Mouse (Mus musculus): ENCODE data around the gene Sohlh2.
A peak's percentile ranks its signal among the peaks of the same experiment; 100 is the strongest.
"Not testable (repeated sequence)": the region's sequence is repeated elsewhere in the genome, so short reads cannot be mapped to it uniquely, and the experiment has no call there.

Sohlh2 gene

DNA sequence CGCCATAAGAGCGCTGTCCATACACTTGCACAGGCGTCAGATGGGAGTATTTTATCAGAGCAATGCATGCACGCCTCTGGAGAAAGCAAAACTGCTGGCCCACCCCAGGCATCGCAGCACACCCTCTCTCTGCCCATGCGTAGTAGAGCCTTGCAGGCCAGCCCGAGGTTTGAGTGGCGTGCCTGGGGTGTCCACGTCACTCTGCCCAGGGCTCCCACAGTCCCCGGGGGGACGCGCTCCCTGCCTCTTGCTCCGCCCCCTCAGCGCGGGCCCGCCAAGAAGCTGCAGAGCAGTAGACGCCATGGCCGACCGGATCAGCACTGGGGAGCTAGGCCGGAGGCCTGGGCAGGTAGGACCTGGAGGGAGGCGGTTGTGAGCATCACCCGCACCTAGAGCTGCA, at the start of gene Sohlh2:
Gene Sohlh2, plus strand, starts transcription at position 263 of the 400 bp plus-strand sequence.
- no peak for DNase-seq

DNA sequence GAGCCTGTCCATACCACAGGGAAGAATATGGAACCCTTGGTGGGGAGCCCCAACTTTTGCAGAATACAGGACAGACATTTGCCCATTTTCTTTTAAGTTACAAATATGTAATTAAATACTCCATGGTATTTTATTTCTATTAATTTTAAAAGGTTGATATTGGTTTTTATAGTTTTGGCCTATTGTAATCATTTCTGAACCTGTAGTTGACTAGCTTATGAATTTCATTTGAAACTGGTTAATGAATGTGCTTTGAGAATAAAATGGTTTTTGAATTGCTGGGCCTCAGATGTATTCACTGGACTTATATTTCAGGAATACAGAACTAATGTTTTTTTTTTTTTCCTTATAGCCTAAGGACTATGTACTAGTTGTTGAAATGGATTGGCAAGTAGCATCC, 44.8 kb upstream of the Sohlh2 start, which contains the start of gene Ccdc169:
Gene Ccdc169, plus strand, starts transcription at position 301 of the 400 bp plus-strand sequence.
- no peak for DNase-seq

DNA sequence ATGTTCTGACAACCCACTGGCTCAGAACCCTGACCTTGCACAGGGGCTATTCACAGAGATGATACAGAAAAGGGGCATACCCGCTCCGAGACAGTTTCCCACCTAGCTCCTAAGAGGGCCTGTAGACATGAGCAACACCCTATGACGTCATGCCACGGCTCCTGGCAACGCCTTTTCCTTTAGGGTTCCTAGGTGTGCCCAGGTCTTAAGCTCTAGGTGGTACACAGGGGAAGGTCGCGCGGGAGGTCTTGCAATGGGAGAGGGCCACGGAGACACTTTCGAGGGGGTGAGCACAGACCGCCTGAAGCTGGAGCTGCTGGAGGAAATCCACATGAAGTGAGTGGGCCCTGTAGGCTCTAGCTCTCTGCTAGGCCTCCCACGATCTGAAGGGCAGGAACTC, 42.0 kb upstream of the Sohlh2 start:
- DNase-seq: no peak

DNA sequence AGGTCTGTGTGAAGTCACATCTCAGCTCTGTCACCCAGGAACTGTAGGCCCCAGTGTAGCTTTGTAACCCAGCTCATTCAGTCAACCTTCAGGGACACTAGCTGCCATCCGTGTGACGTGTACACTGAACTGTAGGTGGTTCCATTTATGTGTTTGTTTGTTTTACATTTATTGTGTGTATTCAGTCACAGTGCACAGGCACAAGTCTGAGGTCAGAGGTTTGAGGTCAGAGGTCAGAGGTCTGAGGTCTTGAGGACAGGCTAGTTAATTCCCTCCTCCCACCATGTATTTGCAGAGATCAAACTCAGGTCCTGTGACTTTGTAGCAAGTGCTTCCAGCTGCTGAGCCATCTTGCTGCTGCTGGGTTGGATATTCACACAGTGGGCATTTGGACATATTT, 40.4 kb upstream of the Sohlh2 start:
- DNase-seq: no peak

DNA sequence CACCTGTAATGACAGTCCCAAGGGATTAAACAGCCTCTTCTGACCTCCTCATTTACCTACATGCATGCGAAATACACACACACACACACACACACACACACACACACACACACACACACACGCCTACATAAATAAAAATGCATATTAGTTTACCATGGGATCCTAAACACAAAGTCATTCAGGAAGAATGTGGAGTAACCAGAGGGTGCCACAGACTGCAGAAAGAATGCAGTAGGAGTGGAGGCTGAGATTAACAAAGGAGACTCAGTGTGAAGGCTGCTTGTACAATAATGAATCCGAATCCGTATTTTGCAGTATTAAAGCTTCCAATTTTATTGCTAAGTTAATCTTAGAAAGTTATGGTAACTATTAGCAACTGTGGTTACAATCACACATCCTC, 36.9 kb upstream of the Sohlh2 start:
- DNase-seq: no peak

DNA sequence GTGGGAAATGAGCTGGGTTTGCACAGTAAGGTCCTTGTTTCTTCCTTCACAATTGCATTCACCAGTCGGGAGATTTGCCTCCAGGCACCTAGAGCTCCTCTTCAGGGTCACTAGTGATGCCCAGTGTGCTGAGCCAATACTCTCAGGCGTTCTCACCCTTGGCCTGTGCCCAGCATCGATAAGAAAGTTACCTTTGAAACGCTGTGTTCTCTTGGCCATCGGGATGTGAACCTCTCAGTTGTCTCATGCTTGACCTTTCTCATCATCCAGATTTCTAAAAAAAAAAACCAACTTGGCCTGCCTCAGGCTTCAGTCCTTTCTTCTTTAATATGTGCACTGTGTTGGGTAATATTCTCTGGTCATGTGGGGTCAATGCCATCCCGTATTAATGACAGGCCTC, 35.4 kb upstream of the Sohlh2 start:
- DNase-seq: no peak

DNA sequence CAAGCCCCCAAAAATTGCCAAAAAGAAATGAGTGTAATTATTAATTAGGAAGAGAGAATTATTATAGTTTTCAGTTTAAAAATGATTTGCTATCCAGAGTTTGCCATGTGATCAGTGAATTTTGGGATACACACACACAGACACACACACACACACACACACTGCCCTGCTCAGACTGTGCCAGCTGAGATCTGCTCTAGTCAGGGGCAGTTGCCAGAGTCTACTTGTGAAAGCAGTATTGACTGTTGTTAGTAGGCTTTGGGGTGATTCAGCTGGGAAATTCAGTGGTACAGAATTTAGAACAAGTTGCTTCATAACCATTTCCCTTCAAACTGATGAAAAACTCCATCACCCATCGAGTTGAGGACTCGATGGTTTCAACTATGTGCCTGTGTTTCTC, 34.7 kb upstream of the Sohlh2 start:
- DNase-seq: no peak

DNA sequence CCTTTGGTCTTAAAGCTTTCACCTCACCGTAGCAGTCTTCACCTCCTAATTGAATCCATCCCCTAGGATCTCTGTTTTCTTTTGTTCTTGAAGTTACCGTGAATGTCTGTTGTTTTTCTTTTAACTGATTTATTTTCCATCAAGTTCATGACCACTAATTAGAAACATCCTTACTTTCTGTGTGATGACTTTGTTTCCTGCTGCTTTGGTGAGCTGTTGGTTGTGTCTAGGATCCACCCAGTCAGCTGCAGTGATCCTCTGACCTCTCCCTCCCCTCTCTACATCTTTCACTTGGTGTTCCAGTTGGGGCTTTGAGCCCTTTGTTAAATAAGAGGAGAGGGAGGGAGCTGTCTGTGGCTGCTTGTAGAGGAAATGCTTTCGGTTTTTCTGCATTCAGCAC, 33.7 kb upstream of the Sohlh2 start:
- DNase-seq: no peak

DNA sequence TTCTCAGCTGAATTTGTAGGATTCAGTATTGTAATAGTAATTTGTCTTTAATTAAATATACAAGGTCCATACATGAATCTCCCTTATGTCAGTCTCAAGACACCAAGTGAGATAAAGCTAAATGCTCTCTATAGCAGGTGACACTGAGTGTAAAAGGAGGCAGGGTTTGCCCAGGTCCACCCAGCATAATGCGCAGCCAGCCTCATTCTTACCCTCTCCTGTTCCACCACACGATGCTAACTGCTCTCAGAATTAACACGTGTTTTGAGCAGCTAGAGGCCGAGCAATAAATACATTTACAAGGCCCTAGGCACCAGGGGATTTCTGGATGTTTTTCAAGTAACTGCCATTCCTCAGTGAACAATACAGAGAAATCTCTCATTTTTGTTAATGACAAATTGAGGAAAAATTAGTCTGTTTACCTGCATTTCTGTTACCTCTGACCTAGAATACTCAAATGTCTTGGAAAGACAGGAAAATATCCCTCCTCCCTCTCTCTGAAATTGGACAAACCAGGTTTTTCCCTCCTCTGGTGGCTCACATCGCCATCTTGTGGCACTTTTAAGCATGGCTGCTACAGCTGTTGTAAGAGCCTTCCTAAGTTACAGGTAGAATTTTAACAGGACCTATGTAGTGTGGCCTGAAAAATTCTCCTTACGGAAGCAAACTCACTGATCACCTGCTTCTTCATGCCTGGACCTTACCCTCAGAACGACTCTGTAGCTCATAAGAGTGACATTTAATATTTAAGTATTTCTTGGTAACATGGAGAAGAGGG, 30.0 kb upstream of the Sohlh2 start:
- peak; percentile 62 to 80 for DNase-seq

DNA sequence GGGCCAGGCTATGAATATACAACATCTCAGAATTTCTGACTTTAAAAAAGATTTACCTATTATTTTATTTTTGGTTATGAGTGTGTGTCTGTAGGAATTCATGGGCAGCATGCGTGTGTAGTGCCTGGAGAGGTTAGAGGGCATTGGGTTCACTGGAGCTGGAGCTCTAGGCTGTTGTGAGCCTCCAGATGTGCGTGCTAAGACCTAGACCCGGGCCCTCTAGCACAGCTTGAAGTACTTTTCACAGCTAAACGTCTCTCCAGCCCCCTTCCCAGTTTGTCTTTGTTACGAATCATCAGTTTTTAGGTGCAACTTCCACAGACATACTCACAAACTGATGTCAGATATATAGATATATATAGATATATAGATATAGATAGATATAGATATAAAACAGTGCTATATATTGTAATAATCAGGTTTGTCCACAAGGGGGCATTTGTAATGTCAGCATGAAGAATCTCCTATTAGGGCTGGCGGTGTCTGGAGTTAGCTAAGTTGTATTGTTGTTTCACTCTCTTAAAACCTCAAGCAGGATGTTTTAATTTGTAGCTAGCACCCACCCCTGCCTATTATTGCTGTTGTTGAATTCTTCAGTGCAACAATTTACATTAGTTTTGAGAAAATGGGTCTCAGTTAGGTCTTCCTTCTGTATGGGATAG, 29.0 kb upstream of the Sohlh2 start:
- no peak for DNase-seq

DNA sequence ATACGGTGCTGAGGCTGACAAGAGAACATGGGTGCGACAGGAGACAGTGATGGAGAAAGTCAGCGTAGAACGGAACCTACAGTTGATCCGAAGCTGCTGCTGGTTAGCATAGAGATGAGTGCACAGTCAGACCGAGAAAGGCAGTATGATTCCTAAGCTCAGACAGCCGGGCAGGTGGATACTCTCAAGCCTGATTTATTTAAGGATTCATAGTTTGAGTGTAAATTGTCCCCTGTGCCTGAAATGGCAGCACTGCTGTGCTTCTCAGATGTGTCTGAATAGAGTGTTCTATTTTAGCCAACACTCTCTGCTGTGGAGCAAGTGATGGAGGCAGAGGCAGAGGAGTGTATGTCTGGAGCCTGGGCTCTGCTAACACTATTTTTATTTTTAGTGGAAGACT, 27.7 kb upstream of the Sohlh2 start:
- no peak for DNase-seq

DNA sequence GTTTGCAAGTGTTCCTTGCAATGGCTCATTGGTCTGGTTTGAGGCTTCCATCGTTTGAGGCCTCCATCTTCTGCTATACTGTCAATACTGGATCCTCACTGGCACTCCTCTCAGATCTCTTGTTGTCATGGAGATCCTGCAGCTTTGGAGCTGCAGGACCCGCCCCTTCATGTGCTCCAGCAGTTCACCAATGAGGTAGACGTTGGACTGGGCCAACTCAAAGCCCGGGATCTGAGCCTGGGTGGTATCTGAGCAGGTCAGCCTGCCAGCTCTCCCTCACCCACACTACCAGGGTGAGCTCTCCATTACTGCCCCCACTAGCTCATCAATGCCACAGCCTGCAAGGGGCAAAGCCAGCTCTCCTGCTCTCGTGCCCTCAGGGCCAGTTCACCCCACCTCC, 24.4 kb upstream of the Sohlh2 start:
- no peak for DNase-seq

DNA sequence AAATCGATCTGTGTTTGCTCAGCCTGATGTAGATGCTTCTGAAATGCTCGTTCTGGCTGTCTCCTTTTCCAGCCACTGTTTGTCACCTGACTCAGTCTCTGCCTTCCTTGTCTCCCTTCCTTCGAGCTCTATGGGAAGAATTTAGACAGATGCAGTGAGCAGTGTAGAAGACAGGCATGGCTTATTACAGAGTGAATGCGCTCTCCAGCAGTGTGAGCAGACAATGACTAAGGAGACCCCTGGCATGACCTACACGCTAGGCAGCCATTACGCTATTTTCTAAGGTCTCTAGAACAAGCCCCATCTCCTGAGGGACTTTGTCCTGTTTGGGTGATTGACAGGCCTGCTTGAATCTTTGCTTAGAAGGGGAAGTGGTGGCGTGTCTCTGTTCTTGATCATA, 20.7 kb upstream of the Sohlh2 start:
- DNase-seq: no peak

DNA sequence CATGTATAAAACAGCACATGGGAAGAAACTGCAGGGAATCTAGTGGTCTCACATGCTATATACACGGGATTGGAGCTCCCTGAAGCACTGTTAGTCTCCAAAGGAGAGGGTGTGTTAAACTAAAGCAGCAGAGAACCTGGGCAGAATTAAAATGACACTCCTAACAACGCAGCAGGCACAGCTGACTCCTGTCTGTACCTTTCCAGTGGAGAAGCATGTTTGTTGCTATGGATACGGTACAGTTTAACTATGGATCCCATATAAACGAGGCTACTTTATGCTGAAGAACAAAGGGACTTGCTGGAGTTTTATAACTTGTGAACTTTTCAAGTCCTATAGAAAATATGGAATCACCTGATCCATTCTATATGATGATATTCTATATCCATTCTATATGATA, 18.3 kb upstream of the Sohlh2 start:
- DNase-seq: no peak

DNA sequence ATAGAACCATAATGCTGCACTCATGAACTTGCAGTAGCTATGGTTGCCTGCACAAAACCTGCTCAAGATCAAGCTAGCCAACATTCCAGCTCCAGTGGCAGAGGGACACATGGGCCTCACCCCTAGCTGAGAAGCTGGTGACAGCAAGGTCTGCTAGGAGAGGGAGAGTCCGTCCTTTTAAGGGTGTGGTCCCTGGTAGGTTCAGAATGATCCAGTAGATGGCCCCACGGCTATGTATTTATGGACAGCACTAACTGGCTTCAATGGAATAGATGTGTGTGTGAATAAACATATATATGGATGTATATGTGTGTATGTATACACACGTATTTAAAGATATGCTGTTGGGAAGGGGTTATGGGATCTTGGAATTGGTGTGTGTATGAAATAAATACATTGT, 9.3 kb upstream of the Sohlh2 start:
- DNase-seq: no peak

DNA sequence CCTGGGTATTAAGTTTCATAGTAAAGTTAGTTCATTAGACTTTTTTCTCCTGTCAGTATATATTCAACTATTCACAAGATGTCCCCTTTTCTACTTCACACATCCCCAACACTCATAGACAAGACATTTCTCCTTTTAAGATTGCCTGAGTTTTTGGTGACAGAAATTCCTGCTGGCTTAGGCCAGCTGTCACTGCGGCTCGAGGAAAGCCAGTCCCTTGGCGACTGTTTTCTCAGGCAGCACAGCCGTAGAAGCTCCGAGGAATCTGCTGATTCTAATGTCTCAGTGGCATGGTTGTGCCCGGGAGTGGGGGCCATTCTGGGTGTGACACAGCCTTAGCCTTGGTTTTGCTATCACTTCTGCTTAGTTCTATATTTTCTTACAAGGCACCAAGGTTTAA, 4.6 kb upstream of the Sohlh2 start:
- DNase-seq: no peak

DNA sequence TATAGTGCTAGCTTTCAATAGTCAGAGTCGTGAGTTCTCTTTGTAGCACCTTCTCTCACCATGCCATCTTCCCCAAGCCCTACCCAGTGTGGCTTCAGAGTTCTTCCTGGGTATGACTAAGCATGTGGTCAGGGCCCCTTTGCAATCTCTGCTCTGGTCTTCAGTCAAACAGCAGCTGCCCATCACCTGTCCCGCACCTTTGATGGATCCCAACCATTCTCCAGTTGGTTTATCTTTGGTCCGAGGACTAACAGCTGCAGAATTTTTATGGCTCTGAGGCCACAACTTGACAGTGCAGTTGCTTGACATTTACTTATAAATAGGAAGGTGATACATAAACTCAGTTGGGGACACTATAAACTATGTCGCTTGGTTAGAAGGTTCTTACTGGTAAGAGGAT, 9.8 kb downstream of the Sohlh2 start:
- DNase-seq: no peak

DNA sequence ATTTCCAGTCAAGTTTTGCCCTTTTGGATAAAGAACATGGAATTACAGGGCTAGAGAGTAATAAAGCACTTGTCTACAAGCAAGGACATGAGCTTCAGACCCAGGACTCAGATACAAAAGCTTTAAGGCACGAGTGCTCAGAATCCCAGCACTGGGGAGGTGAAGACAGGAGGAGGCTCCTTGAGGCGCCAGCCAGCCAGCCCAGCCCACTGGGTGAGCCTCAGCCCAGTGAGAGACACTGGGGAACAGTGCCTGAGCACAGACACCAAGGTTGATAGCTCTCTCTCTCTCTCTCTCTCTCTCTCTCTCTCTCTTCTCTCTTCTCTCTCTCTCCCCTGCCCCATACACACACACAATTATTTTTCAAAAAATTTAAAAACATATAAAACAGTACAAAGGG, 11.5 kb downstream of the Sohlh2 start:
- DNase-seq: no peak

DNA sequence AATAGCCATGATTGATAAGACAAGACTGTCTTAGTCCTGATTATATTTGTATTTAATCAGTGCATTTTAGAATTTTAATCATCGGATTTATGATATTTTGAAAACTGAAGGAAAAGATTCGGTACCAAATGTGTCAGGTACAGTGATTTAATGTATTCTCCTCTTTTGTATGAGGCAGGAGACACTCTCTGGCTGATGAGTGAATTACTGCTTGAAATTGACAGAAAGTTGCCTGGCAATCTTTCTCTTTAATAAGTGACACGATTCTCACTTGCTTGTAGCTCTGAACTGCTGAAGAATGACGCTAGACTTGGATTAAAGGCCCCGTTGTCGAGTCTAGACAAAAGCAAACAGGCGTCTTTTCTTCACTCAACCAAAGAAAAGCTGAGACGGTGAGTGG, 13.0 kb downstream of the Sohlh2 start:
- DNase-seq: no peak

DNA sequence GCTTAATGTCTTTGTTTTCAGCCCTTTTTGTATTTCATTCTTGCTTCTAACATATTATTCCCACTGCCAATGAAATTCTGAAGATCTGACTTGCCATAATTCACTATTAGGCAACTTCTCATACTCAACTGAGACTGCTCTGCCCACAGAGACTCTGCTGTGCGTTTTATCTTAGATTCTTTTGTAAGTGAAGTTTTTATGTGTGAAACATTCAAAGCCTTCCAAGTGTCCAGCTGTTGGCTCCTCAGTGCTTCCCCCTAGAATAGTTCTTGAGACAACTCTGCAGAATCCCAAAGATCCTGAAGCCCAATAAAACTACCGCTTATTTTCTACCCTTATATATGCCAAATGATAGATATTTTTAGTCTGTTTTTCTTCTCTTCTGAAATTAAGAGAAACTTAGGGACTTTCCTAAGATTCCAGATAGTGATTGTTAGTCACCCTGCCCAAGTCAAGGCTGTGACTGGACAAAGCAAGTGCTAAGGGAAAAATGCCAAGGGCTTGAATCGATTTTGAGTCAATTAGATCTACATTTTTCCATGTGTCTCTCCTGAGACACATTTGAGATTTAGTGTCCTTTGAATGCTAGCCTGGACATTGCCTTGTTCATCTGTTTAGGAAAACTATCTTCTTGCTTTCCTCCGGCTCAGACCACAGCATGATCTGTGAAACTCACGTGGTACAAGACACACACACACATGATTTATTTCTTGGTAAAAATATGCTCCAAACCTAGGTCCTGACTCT, 13.9 kb downstream of the Sohlh2 start:
- DNase-seq: no peak

DNA sequence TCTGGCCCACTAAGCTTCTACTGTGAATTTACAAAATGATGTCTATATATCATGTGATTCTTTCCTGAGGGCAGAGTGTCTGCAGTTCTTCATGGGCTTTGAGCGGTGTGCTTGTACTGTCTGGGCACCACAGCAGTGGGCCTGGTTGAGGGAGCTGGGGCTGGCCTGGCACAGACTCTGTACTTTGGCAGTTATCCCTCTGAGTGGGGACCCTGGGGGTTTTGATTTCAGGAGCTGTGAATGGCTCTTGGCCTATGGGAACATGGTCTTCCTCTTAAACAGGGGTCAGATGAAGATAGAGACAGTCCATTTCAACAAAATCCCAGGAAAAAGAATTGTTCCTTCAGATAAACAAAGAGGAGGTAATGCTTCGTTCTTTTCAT, 14.5 kb downstream of the Sohlh2 start:
- no peak for DNase-seq

DNA sequence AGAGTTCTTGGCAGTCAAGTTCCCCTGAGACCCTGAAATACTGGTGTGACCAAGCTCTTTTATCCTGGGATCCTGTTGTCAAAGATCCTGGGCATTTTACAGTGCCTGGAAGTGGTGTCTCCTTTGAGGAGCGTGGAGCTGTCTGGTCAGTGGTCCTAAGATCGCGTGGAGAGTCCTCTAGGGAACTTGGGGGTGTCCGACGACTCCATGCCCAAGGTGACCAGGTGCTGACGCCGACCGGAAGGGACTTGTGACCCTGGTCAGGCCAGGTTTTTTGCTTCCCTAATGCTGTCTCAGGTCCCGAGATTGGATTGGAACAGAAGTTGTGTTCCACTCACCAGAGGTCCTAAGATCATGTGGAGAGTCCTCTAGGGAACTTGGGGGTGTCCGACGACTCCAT, 21.8 kb downstream of the Sohlh2 start:
- DNase-seq: not testable (repeated sequence)

DNA sequence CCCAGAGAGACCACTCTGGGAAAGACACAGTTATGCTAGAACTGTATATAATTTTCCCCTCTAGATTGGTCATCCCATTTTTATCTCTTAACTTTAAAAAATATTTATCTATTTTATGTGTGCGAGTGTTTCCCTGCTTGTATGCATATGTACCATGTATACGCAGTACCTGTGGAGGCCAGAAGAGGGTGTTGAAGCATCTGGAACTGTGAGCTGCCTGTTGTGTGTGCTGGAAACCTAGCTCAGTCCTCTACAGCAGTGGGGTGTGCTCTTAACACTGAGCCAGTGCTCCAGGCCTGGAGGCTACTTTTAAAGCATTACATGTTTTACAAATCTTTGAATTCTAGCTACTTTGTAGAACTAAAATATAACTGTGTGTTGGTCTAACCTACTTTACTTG, 24.6 kb downstream of the Sohlh2 start:
- DNase-seq: no peak

DNA sequence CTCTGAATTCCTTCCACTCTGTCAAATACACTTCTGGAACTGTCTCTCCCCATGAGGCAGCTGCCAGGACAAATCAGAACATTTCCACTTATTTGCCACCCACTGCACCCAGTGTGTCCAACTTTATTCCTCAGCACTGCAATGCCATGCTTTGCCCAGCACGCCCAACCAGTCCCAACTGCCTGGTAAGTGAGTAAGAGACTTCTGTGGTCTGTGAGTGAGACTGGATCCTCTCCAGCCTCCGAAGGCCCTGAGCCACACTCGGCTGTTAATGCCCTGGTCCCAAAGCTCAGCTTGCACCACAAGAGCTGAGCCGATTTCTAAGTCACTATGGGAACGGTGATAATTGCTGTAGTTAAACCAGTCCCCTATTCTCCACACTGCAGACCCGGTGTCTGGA, 25.8 kb downstream of the Sohlh2 start:
- no peak for DNase-seq
